Mouse (Mus musculus) embryonic facial prominence, embryonic 12.5 days (tissue): ENCODE measurements around the gene Farp2. TPM values are rescaled to one million over a fixed set of nuclear protein-coding genes. Genes with fewer than 3 reads are reported as not detected.
A peak's percentile ranks its signal among the peaks of the same experiment; 100 is the strongest.

Experiments used
- ATAC-seq: fragments of 200-750 bp; cut with Nextera tagmentation; 2 replicates; pipeline ENCODE4 v1.8.0; 2017; ENCODE audit not compliant: insufficient number of reproducible peaks, insufficient read depth, low FRiP score, low TSS enrichment
- H3K27ac ChIP-seq: fragments of 300-500 bp; sonication (generic); 2 replicates; pipeline ENCODE4 v1.5.1; 2016; ENCODE audit warnings: mild to moderate bottlenecking
- H3K27me3 ChIP-seq: fragments of 300-500 bp; sonication (generic); 2 replicates; pipeline ENCODE4 v1.6.1; 2016; ENCODE audit warnings: mild to moderate bottlenecking, moderate library complexity
- H3K36me3 ChIP-seq: fragments of 300-500 bp; sonication (generic); 2 replicates; pipeline ENCODE4 v1.6.1; 2016; ENCODE audit warnings: mild to moderate bottlenecking
- H3K4me1 ChIP-seq: fragments of 300-500 bp; sonication (generic); 2 replicates; pipeline ENCODE4 v1.6.1; 2016
- H3K4me2 ChIP-seq: fragments of 300-500 bp; sonication (generic); replicated peaks from 2 replicates; pipeline ENCODE4 v1.6.1; 2016; ENCODE audit warnings: mild to moderate bottlenecking, moderate library complexity
- H3K4me3 ChIP-seq: fragments of 300-500 bp; sonication (generic); 2 replicates; pipeline ENCODE4 v1.5.1; 2016; ENCODE audit warnings: mild to moderate bottlenecking
- H3K9ac ChIP-seq: fragments of 300-500 bp; sonication (generic); 2 replicates; pipeline ENCODE4 v1.6.1; 2016; ENCODE audit warnings: mild to moderate bottlenecking, moderate library complexity
- H3K9me3 ChIP-seq: fragments of 300-500 bp; sonication (generic); 2 replicates; pipeline ENCODE4 v1.6.1; 2016; ENCODE audit warnings: mild to moderate bottlenecking, moderate library complexity
- WGBS: fragments of 180-500 bp; shearing (Covaris S2); methylation state at CpG from one replicate; pipeline ENCODE4 v1.1.7; 2016; 5-methylcytosine and 5-hydroxymethylcytosine counted together
- polyA plus RNA-seq: library from polyadenylated mRNA; unstranded; fragments of >200 nt; fragmentation: Nextera tagmentation; extraction: Ambion mirVana; gene quantifications from 2 replicates; pipeline ENCODE4 v1.2.1, GENCODE M21; 2016

The Farp2 gene
- polyA plus RNA-seq, 1 experiment from 2014 or later, result 7.2 TPM

DNA sequence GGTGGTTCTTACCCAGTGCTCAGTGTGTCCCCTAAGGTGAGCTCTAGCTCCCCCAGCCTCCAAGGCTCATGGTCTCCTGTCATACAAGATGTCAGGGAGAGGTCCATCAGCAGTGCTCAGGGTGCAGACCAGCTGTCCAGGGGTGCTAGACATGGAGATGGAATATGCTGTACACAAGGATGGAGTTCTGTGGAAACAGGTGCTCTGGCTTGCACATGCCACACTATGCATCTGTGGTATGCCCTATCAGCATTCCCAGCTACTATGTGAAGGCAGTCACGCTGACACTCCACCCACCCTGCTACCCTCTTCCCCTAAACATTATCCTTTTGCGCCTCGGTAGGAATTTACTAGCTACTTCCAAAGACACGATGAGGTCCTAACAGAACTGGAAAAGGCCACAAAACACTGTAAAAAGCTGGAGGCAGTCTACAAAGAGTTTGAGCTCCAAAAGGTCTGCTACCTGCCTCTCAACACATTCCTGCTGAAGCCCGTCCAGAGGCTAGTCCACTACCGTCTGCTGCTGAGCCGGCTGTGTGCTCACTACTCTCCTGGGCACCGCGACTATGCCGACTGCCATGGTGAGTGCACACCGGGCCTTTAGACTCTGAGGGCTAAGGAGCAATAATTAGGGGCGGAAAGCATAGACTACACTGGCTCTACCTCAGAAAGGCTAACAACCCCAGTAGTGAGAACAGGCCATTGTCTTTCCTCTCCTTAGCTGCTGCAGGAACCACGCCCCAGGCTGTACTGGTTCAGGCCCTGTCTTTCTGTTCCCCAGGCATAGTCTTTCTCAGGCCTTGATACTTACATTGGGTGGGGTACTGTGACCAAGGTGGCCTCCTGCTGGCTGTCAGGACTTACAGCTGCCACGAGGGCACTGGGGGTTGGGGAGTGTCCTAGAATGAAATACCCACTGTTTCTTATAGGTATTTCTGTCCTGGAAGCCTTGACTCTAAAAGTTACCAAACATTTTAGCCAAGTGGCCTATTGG lies 95.5 kb downstream of the Farp2 start:
- Histone ChIP-seq H3K27ac (no peak overlapping the region), H3K9ac (no peak overlapping the region), H3K27me3 (no peaks in the 10 kb centered on the region), H3K4me2 (no peak overlapping the region), H3K9me3 (no peaks in the 10 kb centered on the region), H3K4me1 (no peaks in the 10 kb centered on the region), H3K36me3 (no peaks in the 10 kb centered on the region), H3K4me3 (no peak overlapping the region)
- no peak for ATAC-seq
- WGBS, result 80% methylated on average over 14 of the region's 14 CpGs

DNA sequence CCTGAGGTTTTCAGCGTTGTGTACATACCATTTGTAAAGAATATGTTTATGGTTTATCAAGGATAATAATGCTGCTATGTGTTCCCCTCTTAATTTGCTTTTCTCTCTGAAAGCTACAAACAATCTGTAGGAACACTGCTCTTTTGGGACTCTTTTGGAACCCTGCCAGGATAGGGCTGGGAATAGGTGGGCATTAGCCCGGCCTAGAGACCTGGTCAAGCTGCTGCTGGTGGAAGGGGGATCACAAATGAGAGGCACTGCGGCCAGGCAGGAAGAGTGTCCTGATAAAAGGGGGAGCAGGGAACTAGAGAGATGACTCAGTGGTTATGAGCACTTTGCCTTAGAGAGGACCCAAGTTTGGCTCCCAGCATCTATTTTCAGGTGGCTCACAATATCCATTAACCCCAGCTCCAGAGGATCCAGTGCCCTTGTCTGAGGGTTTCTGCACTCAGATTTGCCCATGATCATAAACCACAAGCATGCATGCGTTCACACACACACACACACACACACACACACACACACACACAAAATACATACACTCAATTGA lies 96.9 kb downstream of the Farp2 start:
- no peak for ATAC-seq
- no peaks in the 10 kb centered on the region for H3K27me3 ChIP-seq
- 81% methylated on average over 4 of the region's 4 CpGs for WGBS
- H3K4me3 ChIP-seq, result no peak overlapping the region
- no peaks in the 10 kb centered on the region for H3K36me3 ChIP-seq
- H3K4me1 ChIP-seq, result no peaks in the 10 kb centered on the region
- H3K27ac ChIP-seq, result no peak overlapping the region
- no peak overlapping the region for H3K4me2 ChIP-seq
- no peaks in the 10 kb centered on the region for H3K9me3 ChIP-seq
- no peak overlapping the region for H3K9ac ChIP-seq

DNA sequence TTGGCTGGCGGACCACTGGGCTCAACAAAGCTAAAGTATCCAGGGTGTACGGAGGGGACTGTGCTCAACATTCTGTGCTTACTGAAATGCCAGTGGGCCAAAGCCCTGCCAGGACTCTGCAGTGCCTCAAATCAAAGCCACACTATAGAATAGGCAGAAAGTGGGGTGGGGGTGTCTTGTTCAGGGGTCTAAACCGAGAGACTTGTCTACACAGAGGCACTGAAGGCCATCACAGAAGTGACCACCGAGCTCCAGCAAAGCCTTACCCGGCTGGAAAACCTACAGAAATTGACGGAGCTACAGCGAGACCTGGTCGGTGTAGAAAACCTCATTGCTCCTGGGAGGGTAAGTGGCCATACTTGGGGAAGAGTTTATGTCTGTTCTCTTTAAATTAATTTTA lies 97.9 kb downstream of the Farp2 start:
- Histone ChIP-seq H3K36me3 (no peaks in the 10 kb centered on the region), H3K4me1 (no peaks in the 10 kb centered on the region), H3K4me3 (no peak overlapping the region), H3K9ac (no peak overlapping the region), H3K4me2 (no peak overlapping the region), H3K27ac (no peak overlapping the region; the same call in 1 of the 2 replicates), H3K9me3 (no peaks in the 10 kb centered on the region), H3K27me3 (no peaks in the 10 kb centered on the region)
- 87% methylated on average over 8 of the region's 8 CpGs for WGBS
- no peak for ATAC-seq

DNA sequence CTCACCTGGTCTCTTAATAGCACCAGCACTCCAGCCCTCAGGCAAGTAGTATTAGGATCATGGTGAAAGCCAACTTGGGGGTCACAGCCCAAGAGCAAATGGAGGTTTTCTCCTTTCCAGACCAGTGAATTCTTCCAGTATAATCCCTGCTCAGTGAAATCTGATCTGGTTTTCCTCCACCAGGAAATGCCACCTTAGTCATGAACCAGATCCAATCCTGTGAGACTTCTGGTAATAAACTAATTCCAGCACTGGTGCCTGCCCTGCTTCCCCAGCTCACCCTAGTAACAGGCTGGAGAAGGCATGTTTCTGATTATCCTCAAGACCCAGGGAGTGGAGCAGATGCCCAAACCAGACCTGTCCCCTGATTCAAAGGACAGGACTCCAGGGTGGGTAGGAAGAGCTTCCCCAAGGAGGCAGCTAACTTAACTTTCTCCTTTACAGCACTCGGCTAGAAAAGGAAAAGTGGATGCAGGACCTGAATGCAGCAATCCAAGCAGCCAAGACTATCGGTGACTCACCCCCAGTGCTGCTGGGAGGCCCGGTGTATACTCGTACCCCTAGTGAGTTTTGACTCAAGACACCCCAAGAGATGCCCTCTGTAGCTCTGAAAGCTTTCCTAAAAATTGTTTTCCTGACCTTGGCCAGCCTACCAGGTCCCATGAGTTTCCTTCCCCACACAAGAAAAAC lies 106.3 kb downstream of the Farp2 start:
- Histone ChIP-seq H3K4me2 (no peak overlapping the region), H3K4me1 (peaks cover 11% of the 10 kb centered on the region), H3K36me3 (peaks cover 32% of the 10 kb centered on the region), H3K9me3 (no peaks in the 10 kb centered on the region), H3K27ac (peak overlapping the region; percentile 52; the same call in 1 of the 2 replicates), H3K9ac (no peak overlapping the region), H3K27me3 (no peaks in the 10 kb centered on the region), H3K4me3 (no peak overlapping the region)
- no peak for ATAC-seq
- 68% methylated on average over 4 of the region's 4 CpGs for WGBS

DNA sequence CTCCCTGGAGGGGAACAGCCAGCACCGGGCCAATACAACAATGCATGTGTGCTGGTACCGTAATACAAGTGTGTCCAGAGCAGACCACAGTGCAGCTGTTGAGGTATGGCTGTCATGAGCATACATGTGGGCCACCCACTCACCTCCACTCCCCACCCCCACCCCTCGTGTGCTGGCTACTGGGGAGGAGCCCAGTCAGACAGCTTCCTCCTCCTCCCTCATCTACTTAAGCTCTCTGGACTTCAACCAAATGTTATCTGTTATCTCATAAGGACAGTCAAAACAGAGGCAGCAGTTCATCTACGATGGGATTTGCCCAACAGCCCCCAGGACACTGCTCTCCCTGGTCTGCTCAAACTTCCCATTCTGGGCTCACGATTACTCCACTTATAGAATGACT lies 107.1 kb downstream of the Farp2 start:
- Histone ChIP-seq H3K4me2 (no peak overlapping the region), H3K36me3 (peaks cover 39% of the 10 kb centered on the region), H3K9ac (no peak overlapping the region), H3K27me3 (no peaks in the 10 kb centered on the region), H3K4me1 (peaks cover 11% of the 10 kb centered on the region), H3K27ac (no peak overlapping the region), H3K4me3 (no peak overlapping the region), H3K9me3 (no peaks in the 10 kb centered on the region)
- no peak for ATAC-seq
- 69% methylated on average over 5 of the region's 5 CpGs for WGBS

DNA sequence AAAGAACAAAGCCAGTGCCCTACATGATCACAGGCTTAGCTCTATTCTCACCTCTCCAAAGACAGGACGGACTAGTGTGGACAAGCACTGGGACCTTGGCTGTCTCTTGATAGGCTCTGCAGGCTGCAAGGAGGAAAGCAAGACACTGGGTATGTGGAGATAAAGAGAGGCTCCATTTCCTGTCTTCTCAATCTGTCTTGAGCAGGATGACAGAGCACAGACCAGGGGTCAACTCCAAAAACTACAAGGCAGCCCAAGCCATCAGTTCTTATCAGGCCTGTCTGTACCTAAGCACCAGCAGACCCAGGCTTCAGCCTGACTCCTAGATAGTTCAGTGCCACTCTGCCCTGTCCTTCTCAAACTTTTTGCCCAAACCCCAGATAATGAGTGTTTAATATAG lies 112.6 kb downstream of the Farp2 start:
- Histone ChIP-seq H3K27me3 (no peaks in the 10 kb centered on the region), H3K4me1 (no peaks in the 10 kb centered on the region), H3K9me3 (no peaks in the 10 kb centered on the region), H3K4me2 (no peak overlapping the region), H3K9ac (no peak overlapping the region), H3K4me3 (no peak overlapping the region), H3K36me3 (peaks cover 86% of the 10 kb centered on the region), H3K27ac (no peak overlapping the region)
- ATAC-seq, result no peak
- WGBS, result 89% methylated on average over 1 of the region's 1 CpGs

DNA sequence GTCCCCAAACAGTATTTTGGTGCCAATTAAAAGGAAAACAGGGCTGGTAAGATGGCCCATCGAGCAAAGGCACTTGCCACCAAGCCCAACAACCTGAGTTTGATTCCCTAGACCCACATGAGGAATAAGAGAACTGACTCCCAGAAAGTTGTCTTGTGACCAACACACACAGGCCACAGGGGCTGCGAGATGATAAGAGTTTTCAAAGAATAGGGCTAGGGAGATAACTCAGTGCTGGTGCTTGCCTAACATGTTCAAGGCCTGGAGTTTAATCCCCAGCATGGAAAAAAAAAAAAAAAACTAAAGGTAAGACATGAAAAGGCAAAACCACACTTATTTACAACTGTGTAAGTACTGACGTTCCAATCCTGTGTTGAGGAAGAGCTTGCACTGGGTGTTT lies 118.9 kb downstream of the Farp2 start:
- WGBS, result 90% methylated on average over 3 of the region's 3 CpGs
- Histone ChIP-seq H3K9me3 (no peaks in the 10 kb centered on the region), H3K4me2 (no peak overlapping the region), H3K4me1 (peaks cover 15% of the 10 kb centered on the region), H3K9ac (no peak overlapping the region), H3K4me3 (no peak overlapping the region), H3K27me3 (no peaks in the 10 kb centered on the region), H3K36me3 (peaks cover 44% of the 10 kb centered on the region), H3K27ac (no peak overlapping the region)
- no peak for ATAC-seq

DNA sequence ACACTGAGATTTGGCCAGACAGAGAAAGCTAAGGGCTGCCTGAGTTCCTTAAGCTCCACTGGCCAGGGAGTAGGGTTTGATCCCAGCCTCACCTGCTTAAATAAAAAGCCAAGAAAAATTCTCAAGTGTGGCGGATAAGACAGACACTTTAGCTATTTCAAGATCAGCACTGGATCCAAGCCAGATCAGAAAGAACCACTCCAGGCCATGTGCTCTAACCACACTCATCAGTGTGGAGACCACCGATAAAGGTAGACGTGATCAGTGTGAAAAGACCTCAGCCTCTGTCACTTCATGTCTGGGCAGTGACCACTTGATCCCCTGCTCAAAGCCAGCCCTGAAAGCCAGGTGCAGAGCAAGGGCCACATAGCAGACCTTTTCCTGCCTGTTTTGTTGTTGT lies 120.8 kb downstream of the Farp2 start:
- Histone ChIP-seq H3K27me3 (no peaks in the 10 kb centered on the region), H3K4me2 (no peak overlapping the region), H3K9me3 (no peaks in the 10 kb centered on the region), H3K9ac (no peak overlapping the region), H3K27ac (no peak overlapping the region), H3K4me3 (no peak overlapping the region), H3K36me3 (peaks cover 26% of the 10 kb centered on the region), H3K4me1 (peaks cover 15% of the 10 kb centered on the region)
- no peak for ATAC-seq
- WGBS, result 97% methylated on average over 3 of the region's 3 CpGs

DNA sequence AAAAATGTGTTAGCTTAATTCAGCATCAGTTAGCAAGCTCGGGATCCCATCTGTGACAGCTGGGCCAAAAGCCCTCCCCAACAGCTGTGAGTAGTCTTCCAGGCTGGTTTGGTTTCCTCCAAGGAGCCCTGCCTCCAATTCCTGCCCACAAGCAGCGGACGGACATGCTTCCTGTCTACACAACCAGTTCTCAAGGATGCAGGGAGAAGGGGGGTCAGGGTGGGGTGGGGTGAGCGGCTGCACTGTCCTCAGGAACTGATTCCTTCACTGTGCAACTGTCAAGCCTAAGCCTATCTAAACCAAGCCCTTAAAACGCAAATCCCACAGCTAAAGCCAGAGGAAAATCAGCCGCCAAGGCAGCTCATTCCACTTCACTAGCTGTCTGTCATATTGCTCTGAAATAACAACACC lies 122.6 kb downstream of the Farp2 start:
- peaks cover 15% of the 10 kb centered on the region for H3K4me1 ChIP-seq
- no peak for ATAC-seq
- peak overlapping the region; percentile 83; the same call in 1 of the 2 replicates for H3K27ac ChIP-seq
- no peaks in the 10 kb centered on the region for H3K27me3 ChIP-seq
- H3K9ac ChIP-seq, result peak overlapping the region; percentile 92
- peaks cover 12% of the 10 kb centered on the region; the same call in 1 of the 2 replicates for H3K36me3 ChIP-seq
- H3K4me3 ChIP-seq, result peak overlapping the region; percentile 96
- no peaks in the 10 kb centered on the region for H3K9me3 ChIP-seq
- H3K4me2 ChIP-seq, result peak overlapping the region; percentile 95
- 5% methylated on average over 6 of the region's 6 CpGs for WGBS

DNA sequence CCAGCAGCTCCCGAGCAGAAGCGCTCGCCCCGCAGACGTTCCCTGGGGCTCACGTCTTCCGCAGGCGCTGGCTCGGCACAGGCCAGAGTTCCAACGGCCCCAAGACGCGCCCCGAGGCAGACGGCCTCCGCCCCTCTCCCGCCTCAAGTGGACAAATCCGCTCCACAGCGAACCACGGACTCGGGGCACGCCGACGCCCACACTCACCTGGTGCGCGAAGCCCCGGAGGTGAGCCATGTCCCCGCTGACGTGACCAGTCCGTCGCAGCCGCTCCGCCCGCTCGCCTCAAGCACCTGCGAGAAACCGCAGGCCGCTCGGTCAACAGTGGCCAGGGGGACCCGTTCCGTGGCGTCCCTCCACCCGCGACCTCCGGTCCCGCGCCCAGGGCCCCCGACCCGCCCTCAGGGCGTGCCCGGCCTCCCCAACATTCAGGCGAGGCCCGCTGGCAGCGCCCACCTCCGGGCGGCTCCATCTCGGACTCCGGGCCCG lies 123.3 kb downstream of the Farp2 start:
- ATAC-seq, result peak; percentile 6; the same call in 1 of the 2 replicates
- Histone ChIP-seq H3K4me1 (peaks cover 15% of the 10 kb centered on the region), H3K36me3 (peaks cover 12% of the 10 kb centered on the region; the same call in 1 of the 2 replicates), H3K4me2 (peak overlapping the region; percentile 95), H3K27ac (peak overlapping the region; percentile 83), H3K4me3 (peak overlapping the region; percentile 96), H3K9ac (peak overlapping the region; percentile 92), H3K27me3 (no peaks in the 10 kb centered on the region), H3K9me3 (no peaks in the 10 kb centered on the region)
- WGBS, result under 1% methylated on average over 58 of the region's 58 CpGs

DNA sequence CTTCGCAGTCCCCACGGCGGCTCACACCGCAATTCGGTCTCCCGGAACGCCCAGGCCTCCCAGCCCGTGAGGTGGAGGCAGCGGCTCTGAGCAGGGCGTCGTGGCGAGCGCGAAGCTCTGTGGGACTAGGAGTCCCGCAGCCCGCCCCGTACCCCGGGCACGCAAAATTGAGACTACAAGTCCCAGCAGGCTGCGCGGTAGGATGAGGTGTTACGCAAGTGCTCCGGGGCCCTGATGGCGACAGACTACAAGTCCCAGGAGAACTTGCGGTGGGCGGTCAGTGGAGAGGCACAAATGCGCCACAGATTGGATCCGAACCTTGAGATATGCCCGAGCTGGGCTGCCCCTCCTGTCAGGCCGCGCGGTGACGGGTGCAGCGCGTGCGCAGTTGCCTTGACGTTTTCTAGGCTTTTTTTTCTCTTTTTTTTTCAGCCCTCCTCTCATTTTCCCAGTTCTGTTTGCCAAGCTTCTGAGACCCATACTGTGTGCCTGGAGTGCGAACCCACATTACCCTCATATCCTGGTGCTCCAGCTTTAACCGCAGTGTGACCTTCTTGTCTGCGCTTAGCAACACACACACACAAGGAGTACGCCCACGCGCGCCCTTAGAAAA lies 123.8 kb downstream of the Farp2 start:
- H3K36me3 ChIP-seq, result peaks cover 12% of the 10 kb centered on the region; the same call in 1 of the 2 replicates
- peak overlapping the region; percentile 96 for H3K4me3 ChIP-seq
- 2% methylated on average over 44 of the region's 44 CpGs for WGBS
- no peaks in the 10 kb centered on the region for H3K27me3 ChIP-seq
- H3K4me1 ChIP-seq, result peaks cover 15% of the 10 kb centered on the region
- H3K9ac ChIP-seq, result peak overlapping the region; percentile 92
- peak overlapping the region; percentile 95 for H3K4me2 ChIP-seq
- peak overlapping the region; percentile 83 for H3K27ac ChIP-seq
- H3K9me3 ChIP-seq, result no peaks in the 10 kb centered on the region
- peak; percentile 99 for ATAC-seq
